Mouse (Mus musculus) E14TG2a.4 (cell line): ENCODE measurements at regions not wholly inside any gene's neighbourhood (a gene's known extent, or its start where the extent isn't known, plus 50 kb on each side); places are given as distances from the start of the nearest gene placed in this dataset.

ENCODE experiments used
- CTCF ChIP-seq: conservative IDR thresholded peaks from 2 replicates; pipeline ENCODE4 v1.5.1; 2014; ENCODE audit warnings: low read length
- NANOG ChIP-seq: IDR thresholded peaks from 2 replicates; pipeline ENCODE4 v1.6.1; 2014; ENCODE audit warnings: borderline replicate concordance, low read length, mixed read lengths
- POU5F1 ChIP-seq: IDR thresholded peaks from 2 replicates; pipeline ENCODE4 v1.6.1; 2014; ENCODE audit warnings: low read length, borderline replicate concordance

DNA sequence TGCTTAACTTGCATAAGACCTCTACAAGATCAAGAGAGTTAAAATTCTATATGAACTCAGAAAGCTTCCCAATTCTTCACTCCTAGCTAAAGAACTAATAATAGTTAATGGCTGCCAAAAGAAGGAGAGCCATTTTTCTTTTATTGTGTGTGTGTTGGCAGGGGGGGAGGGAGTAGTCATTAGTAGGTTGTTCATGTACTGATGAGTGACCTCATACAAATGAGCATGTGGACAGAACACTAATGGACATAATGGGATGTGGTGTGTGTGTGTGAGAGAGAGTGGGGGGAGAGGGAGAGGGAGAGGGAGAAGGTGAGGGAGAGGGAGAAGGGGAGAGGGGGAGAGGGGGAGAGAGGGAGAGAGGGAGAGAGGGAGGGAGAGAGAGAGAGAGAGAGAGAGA, 118.3 kb upstream of the Nectin3 start:
- no peak for TF ChIP-seq CTCF
- TF ChIP-seq POU5F1: no peak
- no peak for TF ChIP-seq NANOG
